Mouse (Mus musculus): ENCODE results near the gene Herc3.
A peak's percentile ranks its signal among the peaks of the same experiment; 100 is the strongest.

GRCm38 (mm10) chr6:58879572-58879971 lies 48.3 kb downstream of the Herc3 start:
- TF ChIP-seq CTCF (IDR thresholded peaks at IDR 0.05) (no peak), EP300 (IDR thresholded peaks at IDR 0.05; ENCODE audit: insufficient read depth, low read depth, low read length) (0 out of 2 replicates have a peak, but pooled peaks have one; percentile 13)
